Mouse (Mus musculus) testis, postnatal 10 days (tissue): ENCODE results near the gene Arpc1a.
"Not testable (repeated sequence)": the region's sequence is repeated elsewhere in the genome, so short reads cannot be mapped to it uniquely, and the experiment has no call there.

Experiments used
- DNase-seq: peaks from one replicate; pipeline ENCODE4 v3.0.0; 2021; ENCODE audit warnings: low spot score

The Arpc1a gene

DNA sequence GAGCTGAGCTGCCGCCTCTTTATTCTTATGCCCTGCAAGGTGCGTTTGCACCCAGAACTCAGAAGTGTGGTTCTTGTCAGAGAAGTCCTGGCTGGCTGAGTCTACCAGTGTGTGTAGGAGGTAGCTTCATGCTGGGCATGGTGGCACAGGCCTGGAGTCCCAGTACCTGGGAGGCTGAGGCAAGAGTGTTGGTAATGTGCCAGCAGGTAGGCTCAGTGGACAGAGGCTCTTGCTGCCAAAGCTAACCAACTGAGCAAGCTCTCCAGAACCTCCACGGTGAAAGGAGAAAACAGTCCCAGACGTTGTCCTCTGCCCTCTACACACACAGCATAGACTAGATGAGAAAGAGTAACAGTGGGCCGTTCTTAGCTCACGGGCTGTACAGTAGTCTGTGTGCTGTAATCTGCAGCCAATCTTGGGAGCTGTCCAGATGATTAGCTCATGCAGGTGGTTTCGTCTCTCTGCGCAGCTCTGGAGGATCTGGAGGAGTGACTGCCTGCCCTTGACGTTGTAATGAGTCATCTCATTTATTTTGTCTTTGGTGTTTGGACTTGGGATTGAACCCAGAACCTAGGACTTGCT lies 22.2 kb downstream of the Arpc1a start:
- peak; percentile 45 for DNase-seq

DNA sequence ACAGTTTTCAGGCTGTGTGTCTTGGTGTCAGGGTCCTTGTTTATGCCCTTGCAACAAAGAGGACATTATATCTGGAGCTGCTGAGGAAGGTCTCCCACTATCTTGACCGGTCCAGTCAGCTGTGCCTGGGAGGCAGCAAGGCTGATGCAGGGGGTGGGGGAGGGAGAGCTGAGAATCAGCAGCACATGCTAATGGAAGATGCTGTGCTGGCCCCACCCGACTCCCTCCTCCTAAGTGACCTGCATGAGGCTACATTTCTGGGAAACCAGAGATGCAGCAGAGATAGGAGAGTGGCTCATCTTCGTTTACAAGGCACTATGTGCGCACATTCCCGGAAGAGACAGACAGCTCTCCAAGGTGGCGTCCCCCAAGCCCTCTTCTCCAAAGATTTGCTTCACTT lies 26.8 kb downstream of the Arpc1a start:
- DNase-seq, result peak; percentile 51

DNA sequence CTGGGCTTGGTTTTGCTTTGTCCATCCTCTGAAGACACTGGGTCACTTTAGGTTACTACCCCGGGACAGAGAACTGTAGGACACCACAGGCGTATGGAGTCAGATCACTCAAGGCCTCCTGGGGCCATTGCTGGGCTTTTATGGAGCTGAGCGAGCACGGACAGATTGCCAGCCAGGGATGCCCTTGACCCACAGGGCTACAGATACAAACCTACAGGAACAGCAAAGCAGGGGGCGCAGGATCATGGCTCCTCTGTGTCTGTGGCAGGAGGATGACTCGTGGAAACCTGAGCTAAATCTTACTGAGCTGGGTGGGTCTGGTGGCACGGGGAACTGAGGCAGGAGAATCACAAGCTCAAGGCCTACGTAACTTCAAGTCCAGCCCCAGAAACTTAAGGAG lies 28.9 kb downstream of the Arpc1a start:
- no peak for DNase-seq

DNA sequence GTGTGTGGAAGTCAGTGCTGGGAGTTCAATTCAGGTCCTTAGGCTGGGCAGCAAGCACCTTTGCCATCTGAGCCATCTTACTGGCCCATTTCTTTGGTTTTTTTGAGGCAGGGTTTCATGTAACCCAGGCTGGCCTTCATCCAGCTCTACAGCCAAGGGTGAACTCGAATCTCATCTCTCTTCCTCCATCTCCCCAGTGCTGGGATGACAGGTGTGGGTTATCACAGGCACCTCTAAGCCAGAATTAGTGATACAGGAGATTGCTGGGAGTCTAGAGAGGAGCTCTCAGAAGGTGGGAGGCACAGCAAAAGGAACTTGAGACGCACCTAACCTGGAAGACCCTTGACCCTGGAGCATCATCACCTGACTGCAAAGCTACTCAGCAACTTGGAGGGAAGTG lies 29.8 kb downstream of the Arpc1a start:
- no peak for DNase-seq

DNA sequence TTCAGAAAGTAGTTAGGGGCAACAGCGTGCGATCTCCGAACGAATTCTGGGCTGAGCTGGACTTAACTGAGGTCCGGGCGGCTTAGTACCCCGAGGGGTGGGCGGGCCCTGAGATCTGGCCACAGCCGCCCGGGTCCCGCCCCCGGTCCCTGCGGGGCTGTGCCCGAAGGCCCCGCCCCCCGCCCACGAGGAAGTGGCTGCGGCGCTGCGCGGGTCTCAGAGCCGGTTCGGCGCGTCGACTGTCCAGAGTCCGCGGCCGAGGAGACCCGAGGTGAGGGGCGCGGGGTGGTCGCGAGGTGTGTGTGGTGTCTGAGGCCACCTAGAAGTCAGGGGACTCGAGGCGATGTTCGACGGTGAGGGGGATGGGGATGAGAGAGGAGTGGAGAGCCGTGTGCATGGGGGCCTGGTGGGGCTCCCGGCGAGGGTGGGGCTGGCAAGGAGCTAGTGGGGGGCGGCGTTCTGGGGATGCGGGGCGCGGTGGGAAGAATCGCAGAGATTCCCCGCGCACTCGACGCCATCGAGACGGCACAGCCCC lies 30.5 kb downstream of the Arpc1a start, which contains the start of gene Arpc1b:
Gene Arpc1b, plus strand, starts transcription at position 145 of the 535 bp plus-strand sequence.
- peak; percentile 90 for DNase-seq

DNA sequence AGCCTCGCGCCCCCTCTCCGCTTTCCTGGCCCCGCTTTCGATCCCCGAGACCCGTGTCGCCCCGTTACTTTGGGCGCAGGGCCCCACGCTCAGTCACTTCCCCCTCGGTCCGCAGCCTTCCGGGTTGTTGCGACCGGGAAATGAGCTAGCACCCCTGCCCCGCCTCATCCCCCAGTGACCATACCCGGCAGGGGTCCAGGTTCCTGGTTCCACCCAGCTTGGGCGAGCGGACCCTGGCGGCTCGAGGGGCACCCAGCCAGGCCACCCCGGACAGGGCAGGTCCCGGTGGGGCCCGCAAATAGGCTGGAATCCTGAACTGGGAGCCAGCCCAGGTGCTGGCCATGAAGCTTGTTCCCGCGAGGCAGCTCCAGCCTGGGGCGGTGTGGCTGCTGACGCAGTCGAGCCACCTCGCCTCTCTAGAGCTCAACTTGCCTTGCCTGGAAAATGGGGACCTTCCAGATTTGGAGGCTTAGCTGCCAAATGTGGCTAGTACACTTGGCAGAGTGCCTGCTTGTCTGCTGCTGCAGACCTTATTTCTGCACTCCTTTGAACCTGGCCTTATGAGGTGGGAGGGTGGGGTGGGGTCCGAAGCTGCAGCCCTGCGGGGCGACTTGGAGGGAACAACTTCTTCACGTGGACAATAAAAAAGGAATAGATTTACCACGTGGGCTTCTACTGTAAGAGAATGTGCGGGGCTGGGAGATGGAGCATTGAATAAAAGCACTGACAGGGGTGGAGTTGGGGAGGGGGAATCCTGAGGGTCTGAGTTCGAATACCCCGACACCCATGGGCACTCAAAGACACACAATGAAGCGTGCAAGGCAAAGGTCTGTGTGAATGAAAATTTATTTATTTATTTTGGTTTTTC lies 31.2 kb downstream of the Arpc1a start:
- DNase-seq, result peak; percentile 79

DNA sequence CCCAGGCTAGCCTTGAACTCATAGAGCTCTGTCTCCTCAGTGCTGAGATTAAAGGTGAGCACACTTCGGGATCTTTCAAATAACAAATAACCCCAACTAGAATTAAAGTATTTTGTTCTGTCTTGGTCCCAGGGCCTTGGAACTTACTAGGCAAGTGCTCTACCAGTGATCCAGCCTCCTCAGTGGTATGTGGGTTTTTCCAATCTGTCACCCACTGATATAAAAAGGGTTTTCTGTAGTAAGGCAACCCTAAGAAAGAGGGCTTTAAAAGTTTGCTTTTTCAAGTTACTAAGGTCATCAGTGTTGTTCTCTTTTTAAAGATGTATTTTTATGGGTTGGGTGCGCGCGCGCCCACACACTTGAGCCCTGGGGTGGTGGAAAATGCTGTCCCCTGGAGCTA lies 32.1 kb downstream of the Arpc1a start:
- DNase-seq, result no peak

DNA sequence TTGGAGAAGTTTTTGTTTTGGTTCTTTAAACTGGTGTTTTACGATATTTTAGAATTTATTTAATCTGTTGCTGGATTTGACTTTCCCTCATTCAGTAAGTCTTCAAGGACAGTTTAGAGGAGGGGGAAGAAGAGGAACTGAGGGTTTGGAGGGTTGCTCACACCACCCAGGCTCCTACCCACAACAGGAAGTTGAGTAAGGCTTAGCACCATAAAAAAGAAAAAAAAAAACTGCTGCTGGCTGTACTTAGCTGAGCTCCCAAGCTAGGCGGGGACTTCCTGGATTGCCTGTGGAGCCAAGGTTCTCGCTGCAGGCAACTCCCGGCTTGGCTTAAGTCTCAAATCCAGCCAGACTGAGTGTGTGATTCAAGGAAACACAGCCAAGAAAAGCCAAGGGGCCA lies 32.7 kb downstream of the Arpc1a start:
- DNase-seq, result no peak

DNA sequence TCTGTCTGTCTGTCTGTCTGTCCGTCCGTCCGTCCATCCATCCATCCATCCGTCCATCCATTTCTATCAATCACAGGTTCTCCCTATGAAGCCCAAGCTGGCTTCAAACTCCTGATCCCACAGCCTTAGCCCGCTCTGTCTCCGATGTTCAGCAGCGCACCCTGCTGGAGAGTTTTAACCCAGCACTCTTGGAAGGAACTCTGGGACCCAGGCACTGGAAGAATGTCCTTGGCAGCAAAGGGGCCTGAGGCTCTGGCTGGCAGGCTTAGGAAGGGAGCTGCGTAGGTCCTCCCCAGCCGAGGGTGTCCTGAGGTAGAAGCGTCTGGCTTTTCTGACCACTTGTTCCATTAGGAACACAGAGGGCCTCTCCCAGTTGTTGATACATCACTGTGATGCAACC lies 33.3 kb downstream of the Arpc1a start:
- peak; percentile 90 for DNase-seq

DNA sequence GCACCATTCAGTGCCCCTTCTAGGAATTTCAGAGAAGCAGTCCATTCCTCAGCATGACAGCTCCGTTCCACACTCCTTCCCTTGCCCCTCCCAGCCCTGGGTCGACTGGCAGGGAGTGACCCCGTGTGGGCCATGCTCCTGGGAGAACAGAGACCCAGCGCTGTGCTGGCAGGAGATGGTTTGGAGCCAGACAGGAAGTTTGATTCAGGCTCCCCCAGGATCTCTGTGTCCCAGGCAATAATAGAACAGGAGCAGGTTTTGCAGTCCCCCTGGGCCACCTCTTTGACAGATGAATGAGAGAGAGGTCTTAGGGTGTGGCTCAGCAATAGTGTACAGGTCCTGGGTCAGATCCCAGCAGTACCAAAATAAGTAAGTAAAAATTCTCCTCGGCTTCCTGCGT lies 34.4 kb downstream of the Arpc1a start:
- DNase-seq, result no peak

DNA sequence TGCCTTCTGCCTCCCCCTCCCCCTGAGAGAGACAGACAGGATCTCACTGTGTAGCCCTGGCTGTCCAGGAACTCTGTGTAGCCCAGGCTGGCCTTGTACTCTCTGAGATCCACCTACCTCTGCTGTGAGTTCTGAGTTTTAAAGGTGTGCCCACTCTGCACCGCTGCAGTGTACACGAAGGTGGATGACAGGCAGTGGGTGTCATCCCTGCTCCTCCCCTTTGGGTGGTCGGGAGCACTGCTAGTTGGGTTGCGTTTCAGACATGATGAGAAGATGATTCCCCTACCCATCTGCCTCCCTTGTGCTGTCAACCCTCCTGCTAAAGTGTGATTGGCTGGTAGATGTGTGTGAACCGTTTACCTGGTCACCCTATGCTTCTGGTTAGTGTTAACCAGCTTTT lies 34.8 kb downstream of the Arpc1a start:
- no peak for DNase-seq

DNA sequence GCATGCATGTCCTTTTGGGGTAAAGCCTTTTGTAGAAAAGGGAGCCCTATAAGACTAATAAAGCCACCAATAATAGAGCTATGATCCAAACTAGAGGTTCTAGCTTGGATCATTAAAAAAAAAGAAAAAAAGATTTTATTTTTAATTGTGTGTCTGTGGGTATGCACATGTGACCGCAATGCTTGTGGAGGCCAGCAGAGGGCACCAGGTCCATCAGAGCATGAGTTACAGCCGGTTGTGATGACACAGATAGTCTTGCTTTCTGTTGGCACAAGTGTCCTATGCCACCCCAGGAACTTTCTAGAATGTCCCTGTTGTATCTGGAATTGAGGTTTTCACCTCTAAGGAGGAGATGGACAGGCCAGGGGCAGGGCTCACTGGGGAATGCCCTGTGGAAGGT lies 35.8 kb downstream of the Arpc1a start:
- no peak for DNase-seq

DNA sequence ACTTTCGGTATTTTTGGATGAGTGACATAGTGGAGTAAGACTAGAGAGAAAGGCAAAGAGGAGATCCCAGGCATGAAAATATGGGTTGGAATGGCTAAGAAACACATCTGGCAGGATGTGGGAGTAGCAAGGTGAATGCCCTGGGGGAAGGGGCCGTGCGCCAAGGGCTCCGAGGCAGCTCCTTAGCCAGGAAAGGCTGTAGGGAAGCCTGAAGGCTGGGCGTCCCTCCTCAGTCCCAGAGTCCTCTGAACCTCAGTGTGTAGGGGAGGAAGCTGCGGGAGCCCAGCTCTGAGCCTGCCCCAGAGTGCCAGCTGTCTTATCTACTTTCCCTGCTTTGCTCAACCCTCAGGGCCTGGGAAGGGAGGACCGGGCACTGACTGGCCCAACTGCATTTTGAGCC lies 37.3 kb downstream of the Arpc1a start:
- no peak for DNase-seq

DNA sequence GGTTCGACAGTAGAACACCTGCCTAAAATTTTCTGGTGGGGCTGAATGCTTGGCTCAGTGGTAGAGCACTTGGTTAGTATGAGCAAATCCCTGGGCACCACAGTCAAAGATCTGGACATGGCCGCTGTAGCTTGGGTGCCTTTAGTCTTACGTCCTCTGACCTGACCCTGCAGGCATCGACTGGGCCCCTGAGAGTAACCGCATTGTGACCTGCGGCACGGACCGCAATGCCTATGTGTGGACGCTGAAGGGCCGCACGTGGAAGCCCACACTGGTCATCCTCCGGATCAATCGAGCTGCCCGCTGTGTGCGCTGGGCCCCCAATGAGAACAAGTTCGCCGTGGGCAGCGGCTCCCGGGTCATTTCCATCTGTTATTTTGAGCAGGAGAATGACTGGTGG lies 39.8 kb downstream of the Arpc1a start:
- DNase-seq, result no peak

DNA sequence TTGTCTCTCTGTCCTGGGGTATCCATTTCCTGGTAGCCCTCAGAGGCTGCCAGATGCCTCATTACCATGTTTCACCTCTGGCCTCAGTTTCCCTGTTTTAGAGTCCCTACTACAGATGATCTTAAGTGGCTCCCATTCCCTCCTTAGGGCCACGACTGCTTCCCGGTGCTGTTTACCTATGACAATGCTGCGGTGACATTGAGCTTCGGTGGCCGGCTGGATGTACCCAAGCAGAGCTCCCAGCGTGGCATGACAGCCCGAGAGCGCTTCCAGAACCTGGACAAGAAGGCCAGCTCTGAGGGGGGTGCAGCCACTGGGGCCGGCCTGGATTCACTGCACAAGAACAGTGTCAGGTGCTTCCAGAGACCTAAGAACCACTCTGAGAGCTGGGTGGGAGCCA lies 43.0 kb downstream of the Arpc1a start:
- no peak for DNase-seq

DNA sequence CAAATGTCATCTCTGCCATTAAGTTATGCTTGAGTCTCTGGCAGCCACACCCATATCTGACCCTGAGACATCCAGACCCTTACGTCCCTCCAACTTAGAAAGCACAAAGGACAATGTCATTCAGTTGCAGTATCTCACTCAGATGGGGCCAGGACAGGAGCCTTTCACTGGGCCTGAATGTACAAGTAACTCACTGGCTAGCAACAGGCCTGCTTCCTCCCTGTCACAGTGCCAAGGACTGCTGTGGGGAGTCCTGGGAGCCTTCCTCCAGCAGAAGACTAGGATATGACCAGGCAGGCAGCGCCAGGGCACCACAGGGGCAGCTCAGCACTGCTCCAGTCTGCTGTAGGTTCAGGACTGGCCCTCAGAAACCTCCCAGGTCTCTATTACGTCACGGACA lies 45.5 kb downstream of the Arpc1a start:
- peak; percentile 70 for DNase-seq

DNA sequence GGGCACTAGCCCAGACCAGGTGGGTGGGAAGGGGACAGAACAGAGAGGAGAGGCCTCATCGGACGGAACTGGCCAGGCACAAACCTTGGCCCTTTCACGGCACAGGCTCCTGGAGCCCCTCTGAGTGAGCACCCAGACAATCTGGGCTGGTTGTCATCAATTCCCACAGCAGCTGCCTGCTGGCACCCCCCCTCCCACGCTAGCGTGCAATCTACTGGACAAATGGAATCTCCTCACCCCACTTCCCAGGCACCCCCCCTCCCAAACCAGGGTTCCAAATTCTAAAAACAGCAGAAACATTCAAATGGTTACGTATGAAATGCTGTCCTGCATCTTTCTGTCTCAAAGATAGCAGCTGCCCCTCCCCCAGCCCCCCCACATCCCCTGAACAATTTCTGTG lies 46.1 kb downstream of the Arpc1a start:
- DNase-seq, result not testable (repeated sequence)

DNA sequence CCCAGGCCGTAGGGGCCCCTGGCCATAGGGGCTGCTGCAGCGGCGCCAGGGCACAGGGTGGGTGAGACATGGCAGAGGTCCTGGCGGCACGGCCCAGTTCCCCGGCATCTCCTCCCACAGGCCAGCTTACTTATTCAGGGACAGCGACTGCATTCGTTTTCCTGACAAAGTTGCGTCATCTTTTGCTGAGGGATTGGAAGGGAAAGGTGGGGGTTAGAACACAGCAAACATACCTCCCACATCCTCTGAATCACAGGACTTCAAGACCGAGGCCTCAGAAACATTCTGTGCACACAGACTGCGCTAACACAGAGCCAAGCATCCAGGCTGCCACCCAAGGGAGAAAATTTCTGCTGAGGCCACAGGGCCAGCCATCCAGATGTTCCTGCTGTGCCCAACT lies 46.6 kb downstream of the Arpc1a start:
- peak; percentile 65 for DNase-seq

DNA sequence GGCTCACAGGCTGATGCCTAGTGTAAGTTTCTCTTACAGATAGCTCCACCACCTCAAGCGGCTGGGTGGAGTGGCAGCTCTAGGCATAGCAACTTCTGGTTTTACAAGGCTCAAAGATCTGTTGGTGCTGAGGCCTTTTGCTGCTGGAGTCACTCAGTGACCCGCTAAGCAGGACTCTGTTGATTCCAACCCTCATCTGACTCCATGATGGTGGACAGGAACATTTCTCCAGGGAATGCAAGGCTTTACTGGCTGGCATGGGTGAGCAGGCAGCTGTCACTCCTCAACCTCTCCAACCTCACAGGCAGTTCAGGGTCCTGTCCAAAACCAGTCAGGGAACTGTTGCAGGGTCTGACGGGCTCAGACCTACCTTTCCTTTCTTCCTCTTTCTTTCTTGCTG lies 47.4 kb downstream of the Arpc1a start:
- DNase-seq, result no peak

DNA sequence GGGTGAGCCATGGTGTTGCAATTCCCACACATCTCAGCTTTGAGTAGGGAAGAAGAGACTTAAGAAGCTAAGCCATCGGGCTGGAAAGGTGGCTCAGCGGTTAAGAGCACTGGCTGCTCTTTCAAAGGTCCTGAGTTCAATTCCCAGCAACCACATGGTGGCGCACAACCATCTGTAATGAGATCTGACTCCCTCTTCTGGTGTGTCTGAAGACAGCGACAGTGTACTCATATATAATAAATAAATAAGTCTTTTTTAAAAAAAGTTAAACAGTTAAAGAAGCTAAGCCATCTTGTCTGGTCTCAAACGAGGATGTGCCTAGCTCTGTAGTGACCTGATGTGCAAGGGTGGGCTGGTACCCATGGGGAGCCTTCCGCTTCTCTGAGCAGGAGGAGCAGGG lies 49.6 kb downstream of the Arpc1a start:
- DNase-seq, result not testable (repeated sequence)

DNA sequence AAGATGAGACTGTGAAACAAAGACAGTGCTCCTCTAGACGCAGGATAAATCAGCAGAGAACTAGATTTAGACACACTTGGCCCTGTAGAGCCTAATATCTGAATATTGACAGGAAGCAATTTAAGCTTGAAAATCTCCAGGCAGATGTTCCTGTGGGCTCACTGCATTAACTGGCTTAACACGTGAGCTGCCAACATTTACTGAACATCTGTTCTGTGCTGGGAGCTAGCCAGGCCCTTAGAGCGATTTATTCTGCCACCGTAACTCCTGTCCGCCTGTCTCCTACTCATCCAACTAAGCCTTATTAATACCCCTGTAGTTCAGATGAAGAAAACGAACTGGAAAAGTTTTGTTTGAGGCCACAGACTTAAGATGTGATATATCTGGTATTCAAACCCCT lies 55.2 kb downstream of the Arpc1a start:
- DNase-seq, result no peak

DNA sequence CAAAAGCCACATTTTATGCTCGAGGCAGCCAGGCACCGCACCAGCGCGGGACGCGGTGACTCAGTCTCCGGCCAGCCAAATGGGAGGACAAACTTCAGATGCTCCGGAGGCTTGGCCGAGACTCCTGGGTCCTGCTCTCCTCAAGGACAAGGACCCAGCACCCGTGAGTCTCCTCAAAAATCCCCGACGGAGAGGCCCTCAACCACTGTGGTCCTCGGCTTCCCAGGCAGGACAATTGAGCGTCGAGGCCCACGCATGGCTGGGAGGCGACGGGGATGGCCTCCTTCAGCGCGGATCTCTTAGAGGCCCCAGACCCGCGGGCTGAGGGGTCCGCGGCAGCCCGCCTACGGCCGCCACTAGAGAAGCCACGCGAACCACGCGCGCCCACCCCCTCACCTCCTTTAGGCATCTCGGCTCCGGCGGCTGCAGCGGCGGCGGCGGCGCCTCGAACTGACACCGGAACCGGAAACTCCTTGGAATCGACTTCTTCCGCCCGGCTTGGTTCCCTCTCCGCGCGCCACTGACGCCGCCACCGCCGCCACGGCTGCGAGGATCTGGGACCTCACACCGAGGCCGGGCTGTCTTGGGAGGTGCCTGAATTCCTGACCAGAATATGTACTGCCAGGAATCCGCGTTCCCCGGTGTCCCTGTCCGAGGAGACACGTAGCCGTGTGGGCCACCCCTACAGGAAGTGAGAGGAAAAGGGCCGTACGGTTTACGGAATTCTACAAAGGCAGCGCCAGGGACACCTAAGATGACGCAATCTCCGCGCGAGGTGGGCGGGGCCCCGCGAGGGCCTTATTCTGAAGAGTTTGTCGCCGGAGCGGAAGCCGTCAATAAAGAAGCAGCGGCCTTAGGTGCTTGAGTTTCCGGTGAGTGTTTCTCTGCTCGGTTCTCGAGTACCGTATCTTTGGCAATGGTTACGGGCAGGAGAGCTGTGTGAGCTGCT lies 56.2 kb downstream of the Arpc1a start, which contains the start of the genes Pdap1 and Bud31:
Gene Pdap1, minus strand, starts transcription at position 668 of the 949 bp plus-strand sequence.
Gene Bud31, plus strand, starts transcription at position 792 of the 949 bp plus-strand sequence.
- peak; percentile 97 for DNase-seq
